Mouse (Mus musculus): ENCODE measurements at regions not wholly inside any gene's neighbourhood (a gene's known extent, or its start where the extent isn't known, plus 50 kb on each side); places are given as distances from the start of the nearest gene placed in this dataset.

DNA sequence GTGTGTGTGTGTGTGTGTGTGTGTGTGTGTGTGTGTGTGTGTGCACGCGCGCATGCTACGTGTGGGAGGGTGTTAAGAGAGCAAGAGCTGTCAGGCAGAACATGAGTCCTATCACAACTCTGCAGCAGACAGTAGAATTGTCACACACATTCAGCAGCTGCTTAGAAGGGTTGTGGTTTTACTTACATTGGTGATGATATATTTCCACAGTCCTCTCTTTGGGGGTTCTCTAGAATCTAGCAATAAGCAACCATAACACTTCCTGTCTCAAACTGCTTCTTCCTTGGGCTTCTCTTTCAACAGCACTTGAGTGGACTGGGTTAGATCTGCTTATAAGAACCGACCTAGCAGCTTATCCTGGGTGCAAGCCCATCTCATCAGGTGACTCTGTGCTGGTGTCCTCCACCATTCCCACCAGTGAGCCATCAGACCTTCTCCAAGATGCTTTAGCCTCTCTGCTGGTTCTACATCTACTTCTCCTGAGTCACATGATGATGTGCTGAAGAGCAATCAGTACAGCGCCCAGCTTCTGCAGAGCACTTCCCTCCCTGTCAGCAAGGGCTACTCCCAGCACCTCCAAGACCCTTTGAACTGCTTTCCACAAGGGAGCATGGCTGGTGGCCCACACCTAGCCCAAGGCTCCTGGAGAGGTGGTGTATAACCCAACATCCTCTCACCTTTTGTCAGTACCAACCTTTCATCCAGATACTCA lies 222.6 kb downstream of the Wdr11 start:
- 93% methylated on average over 6 of the region's 6 CpGs for WGBS
- no peak for TF ChIP-seq POLR2A (IDR thresholded peaks at IDR 0.05; ENCODE audit: insufficient read depth, low read depth, low read length)
- TF ChIP-seq CTCF (IDR thresholded peaks at IDR 0.05; ENCODE audit: insufficient read depth, low read depth, low read length), result no peak
- no peak overlapping the region for H3K27ac ChIP-seq (ENCODE audit: insufficient read depth, low read depth, low read length)
- H3K4me1 ChIP-seq (ENCODE audit: control insufficient read depth, insufficient read depth, low read length), result peaks cover 2% of the 10 kb centered on the region; the same call in 1 of the 2 replicates
- no peak overlapping the region for H3K4me3 ChIP-seq (ENCODE audit: insufficient read depth, low read depth, low read length)

GRCm38 (mm10) chr7:129818833-129819232 lies 227.2 kb downstream of the Wdr11 start:
- H3K27ac ChIP-seq (ENCODE audit: insufficient read depth, low read depth, low read length), result no peak overlapping the region
- 95% methylated on average over 2 of the region's 2 CpGs for WGBS
- H3K4me3 ChIP-seq (ENCODE audit: insufficient read depth, low read depth, low read length), result no peak overlapping the region
- TF ChIP-seq POLR2A (IDR thresholded peaks at IDR 0.05; ENCODE audit: insufficient read depth, low read depth, low read length), result no peak
- no peak for TF ChIP-seq CTCF (IDR thresholded peaks at IDR 0.05; ENCODE audit: insufficient read depth, low read depth, low read length)
- H3K4me1 ChIP-seq (ENCODE audit: control insufficient read depth, insufficient read depth, low read length), result no peaks in the 10 kb centered on the region

DNA sequence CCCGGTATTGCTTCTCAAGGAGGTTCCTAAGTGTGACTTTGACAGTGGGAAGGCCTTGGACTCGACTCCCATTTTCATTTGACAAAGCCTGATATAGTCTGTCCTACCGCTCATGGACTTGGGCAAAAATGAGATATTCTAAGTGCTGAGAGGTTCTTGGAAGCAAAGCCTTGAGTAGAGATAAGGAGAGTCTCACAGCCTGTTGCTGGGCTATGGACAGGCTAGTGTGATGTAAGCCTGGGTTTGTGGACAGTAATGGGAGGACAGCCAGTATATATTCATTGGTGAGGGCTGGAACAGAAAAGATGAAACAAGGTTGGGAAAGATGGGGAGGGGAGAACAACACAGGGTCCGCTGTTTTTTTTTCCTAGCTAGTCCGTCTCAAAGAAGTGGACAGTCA lies 228.0 kb downstream of the Wdr11 start:
- TF ChIP-seq CTCF (IDR thresholded peaks at IDR 0.05; ENCODE audit: insufficient read depth, low read depth, low read length) (no peak), POLR2A (IDR thresholded peaks at IDR 0.05; ENCODE audit: insufficient read depth, low read depth, low read length) (no peak)
- no peaks in the 10 kb centered on the region for H3K4me1 ChIP-seq (ENCODE audit: control insufficient read depth, insufficient read depth, low read length)
- H3K27ac ChIP-seq (ENCODE audit: insufficient read depth, low read depth, low read length), result no peak overlapping the region
- H3K4me3 ChIP-seq (ENCODE audit: insufficient read depth, low read depth, low read length), result no peak overlapping the region
- 80% methylated on average over 5 of the region's 5 CpGs for WGBS

DNA sequence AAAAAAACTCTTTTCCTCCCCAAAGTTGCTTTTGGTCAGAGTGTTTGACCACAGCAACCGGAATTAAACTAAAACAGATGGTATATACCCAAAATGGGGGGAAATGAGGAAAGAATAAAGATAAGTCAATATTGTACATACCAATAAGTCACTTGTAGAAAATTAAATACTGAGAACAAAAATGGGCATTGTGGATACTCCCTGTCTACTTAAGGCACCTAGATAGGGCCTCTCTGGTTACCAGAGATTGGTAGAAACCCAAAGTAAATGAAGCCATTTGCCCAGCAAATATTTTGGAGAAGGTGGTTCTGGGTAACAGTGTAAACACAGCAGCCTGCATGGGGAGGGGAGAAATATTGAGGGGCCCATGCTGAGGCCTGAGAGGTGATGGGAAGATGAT lies 237.3 kb downstream of the Wdr11 start:
- H3K27ac ChIP-seq (ENCODE audit: insufficient read depth, low read depth, low read length), result no peak overlapping the region
- no peak overlapping the region for H3K4me3 ChIP-seq (ENCODE audit: insufficient read depth, low read depth, low read length)
- WGBS, result 95% methylated on average over 1 of the region's 1 CpGs
- TF ChIP-seq POLR2A (IDR thresholded peaks at IDR 0.05; ENCODE audit: insufficient read depth, low read depth, low read length) (no peak), CTCF (IDR thresholded peaks at IDR 0.05; ENCODE audit: insufficient read depth, low read depth, low read length) (no peak)
- H3K4me1 ChIP-seq (ENCODE audit: control insufficient read depth, insufficient read depth, low read length), result peaks cover 4% of the 10 kb centered on the region

DNA sequence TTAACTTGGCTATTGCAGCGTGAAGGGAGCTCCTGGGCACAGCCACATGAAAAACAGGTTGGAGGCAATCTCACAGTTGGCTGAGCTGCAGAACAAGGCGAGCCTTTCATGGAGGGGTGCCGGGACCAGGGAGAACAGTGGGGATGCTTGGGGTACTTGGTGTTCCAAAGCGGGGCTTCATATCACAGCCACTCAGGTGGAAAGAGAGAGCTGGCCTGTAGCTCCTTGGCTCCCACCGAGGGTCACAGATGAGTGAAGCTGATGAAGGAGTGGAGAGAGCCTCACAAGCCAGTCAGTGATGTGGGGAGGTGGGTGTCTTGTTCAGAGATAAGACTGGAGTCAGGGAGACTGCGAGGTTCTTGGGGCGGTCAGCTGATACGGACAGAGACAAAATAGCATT lies 241.2 kb downstream of the Wdr11 start:
- no peaks in the 10 kb centered on the region for H3K4me1 ChIP-seq (ENCODE audit: control insufficient read depth, insufficient read depth, low read length)
- H3K4me3 ChIP-seq (ENCODE audit: insufficient read depth, low read depth, low read length), result no peak overlapping the region
- TF ChIP-seq POLR2A (IDR thresholded peaks at IDR 0.05; ENCODE audit: insufficient read depth, low read depth, low read length) (no peak), CTCF (IDR thresholded peaks at IDR 0.05; ENCODE audit: insufficient read depth, low read depth, low read length) (no peak)
- WGBS, result 91% methylated on average over 8 of the region's 8 CpGs
- no peak overlapping the region for H3K27ac ChIP-seq (ENCODE audit: insufficient read depth, low read depth, low read length)

- 25% methylated on average over 10 of the region's 10 CpGs for WGBS
- Histone ChIP-seq H3K4me3 (ENCODE audit: insufficient read depth, low read depth, low read length) (no peak overlapping the region), H3K4me1 (ENCODE audit: control insufficient read depth, insufficient read depth, low read length) (peaks cover 3% of the 10 kb centered on the region; the same call in 1 of the 2 replicates), H3K27ac (ENCODE audit: insufficient read depth, low read depth, low read length) (peak overlapping the region; percentile 46; the same call in 1 of the 2 replicates)
- no peak for TF ChIP-seq CTCF (IDR thresholded peaks at IDR 0.05; ENCODE audit: insufficient read depth, low read depth, low read length)
- no peak for TF ChIP-seq POLR2A (IDR thresholded peaks at IDR 0.05; ENCODE audit: insufficient read depth, low read depth, low read length)
Measured at GRCm38 (mm10) chr7:129842303-129843122, 250.8 kb downstream of the Wdr11 start.

DNA sequence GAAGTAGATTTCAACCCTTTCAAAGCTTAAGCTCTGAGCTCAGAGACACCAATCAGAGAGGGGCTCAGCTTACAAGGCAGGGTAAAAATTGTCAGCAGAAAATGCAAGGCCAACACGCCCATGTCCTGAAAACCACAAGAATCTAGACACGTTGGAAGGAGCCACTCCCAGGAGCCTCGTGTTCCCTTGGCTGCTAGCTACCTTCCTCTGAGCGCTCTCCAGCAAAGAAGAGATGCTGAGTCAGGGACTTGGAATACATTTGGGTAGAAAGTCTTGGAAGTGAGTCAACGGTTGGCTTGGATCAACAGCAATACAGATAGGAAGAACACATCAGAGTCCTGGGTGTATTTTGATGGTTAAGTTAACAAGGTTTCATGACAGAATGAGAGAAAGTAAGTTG lies 255.5 kb downstream of the Wdr11 start:
- no peaks in the 10 kb centered on the region for H3K4me1 ChIP-seq (ENCODE audit: control insufficient read depth, insufficient read depth, low read length)
- no peak overlapping the region for H3K27ac ChIP-seq (ENCODE audit: insufficient read depth, low read depth, low read length)
- TF ChIP-seq CTCF (IDR thresholded peaks at IDR 0.05; ENCODE audit: insufficient read depth, low read depth, low read length), result no peak
- TF ChIP-seq POLR2A (IDR thresholded peaks at IDR 0.05; ENCODE audit: insufficient read depth, low read depth, low read length), result no peak
- no peak overlapping the region for H3K4me3 ChIP-seq (ENCODE audit: insufficient read depth, low read depth, low read length)
- WGBS, result 72% methylated on average over 5 of the region's 5 CpGs

GRCm38 (mm10) chr7:129853596-129853995 lies 261.9 kb downstream of the Wdr11 start:
- Histone ChIP-seq H3K27ac (ENCODE audit: insufficient read depth, low read depth, low read length) (no peak overlapping the region), H3K4me3 (ENCODE audit: insufficient read depth, low read depth, low read length) (no peak overlapping the region), H3K4me1 (ENCODE audit: control insufficient read depth, insufficient read depth, low read length) (no peaks in the 10 kb centered on the region)
- TF ChIP-seq POLR2A (IDR thresholded peaks at IDR 0.05; ENCODE audit: insufficient read depth, low read depth, low read length), result no peak
- no peak for TF ChIP-seq CTCF (IDR thresholded peaks at IDR 0.05; ENCODE audit: insufficient read depth, low read depth, low read length)
- WGBS, result 72% methylated on average over 7 of the region's 7 CpGs

DNA sequence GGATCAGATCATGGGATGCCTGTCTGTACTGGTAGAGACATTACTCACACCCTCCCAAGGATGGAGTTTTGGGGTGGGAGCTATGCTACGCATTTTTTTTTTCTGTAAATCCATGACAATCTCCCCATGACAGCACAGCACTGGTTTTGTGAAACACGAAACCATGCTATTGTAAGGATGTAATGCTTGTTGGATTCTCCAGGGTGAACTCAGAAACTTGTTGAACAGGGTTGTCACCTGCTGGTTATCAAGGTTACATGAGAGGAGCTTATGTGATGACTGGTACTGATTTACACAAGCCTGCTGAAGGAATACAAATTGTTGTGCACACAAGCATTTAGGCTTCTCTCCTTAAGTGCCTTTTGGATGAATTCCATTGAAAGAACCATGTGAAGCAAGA lies 263.3 kb downstream of the Wdr11 start:
- Histone ChIP-seq H3K27ac (ENCODE audit: insufficient read depth, low read depth, low read length) (no peak overlapping the region), H3K4me1 (ENCODE audit: control insufficient read depth, insufficient read depth, low read length) (no peaks in the 10 kb centered on the region), H3K4me3 (ENCODE audit: insufficient read depth, low read depth, low read length) (no peak overlapping the region)
- 91% methylated on average over 2 of the region's 2 CpGs for WGBS
- TF ChIP-seq POLR2A (IDR thresholded peaks at IDR 0.05; ENCODE audit: insufficient read depth, low read depth, low read length), result no peak
- TF ChIP-seq CTCF (IDR thresholded peaks at IDR 0.05; ENCODE audit: insufficient read depth, low read depth, low read length), result no peak

All from olfactory bulb, adult 2 months (tissue).